Mouse (Mus musculus): ENCODE measurements around the gene Gm9821. TPM values are rescaled to one million over a fixed set of nuclear protein-coding genes. Genes with fewer than 3 reads are reported as not detected.

The Gm9821 gene
- total and polyA plus RNA-seq, 2 experiments from 2014 or later, result 0.11 to 0.14 TPM

DNA sequence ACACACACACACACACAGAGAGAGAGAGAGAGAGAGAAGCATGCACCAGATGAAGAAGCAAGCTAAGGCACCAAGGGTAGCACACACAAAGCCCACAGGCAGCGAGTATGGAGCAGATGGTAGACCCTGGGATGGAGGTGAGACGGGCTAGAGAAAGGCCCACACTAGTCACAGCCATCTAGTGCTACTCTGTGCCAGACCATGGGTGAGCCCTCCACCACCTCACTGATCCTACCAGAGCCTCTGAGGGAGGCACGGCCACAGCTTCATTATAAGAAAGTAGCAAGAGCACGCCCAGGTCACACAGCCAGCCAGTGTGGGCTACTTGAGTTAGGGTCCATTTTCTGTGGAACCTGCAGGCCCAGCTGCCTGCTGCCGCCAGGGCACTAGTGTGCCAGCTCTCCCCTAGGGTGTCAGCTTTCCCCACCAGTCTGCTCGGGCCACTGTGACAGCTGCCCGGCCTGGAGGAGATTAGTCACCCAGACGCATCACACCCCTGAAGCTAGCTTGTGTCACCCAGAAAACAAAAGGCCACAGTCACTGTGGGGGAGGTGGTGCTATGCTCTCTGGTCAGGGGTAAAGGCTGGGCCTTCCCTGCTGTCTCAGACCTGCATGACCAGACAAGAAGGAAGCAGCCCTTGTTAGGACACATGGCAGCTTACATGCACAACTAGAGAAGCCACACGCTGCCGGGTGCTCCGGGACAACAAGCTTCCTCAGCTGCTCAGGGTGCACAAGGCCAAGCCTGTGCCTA lies 2.1 kb downstream of the Gm9821 start:
- no peak for ATAC-seq (ENCODE audit: low FRiP score)
- DNase-seq (ENCODE audit: low spot score), result no peak
- H3K27me3 ChIP-seq (ENCODE audit: insufficient read depth, low read length), result no peaks in the 10 kb centered on the region
- no peaks in the 10 kb centered on the region for H3K9me3 ChIP-seq (ENCODE audit: low read length)
- H3K9ac ChIP-seq (replicated peaks; ENCODE audit: low read length, poor library complexity, severe bottlenecking), result no peak overlapping the region
- no peak overlapping the region for H3K4me2 ChIP-seq (ENCODE audit: low read depth, low read length, poor library complexity, severe bottlenecking)
- 48% methylated on average over 11 of the region's 11 CpGs for WGBS
- H3K27ac ChIP-seq (ENCODE audit: low read depth, low read length), result no peak overlapping the region
- no peak overlapping the region for H3K4me3 ChIP-seq (ENCODE audit: low read depth, low read length)
- 0 out of 2 replicates have a peak, but pooled peaks cover 14% of the 10 kb centered on the region for H3K4me1 ChIP-seq (ENCODE audit: insufficient read depth, low read length)
- no peak for TF ChIP-seq CTCF (IDR thresholded peaks at IDR 0.05)
- H3K36me3 ChIP-seq (ENCODE audit: insufficient read depth, low read length), result no peaks in the 10 kb centered on the region; the same call in 1 of the 2 replicates

DNA sequence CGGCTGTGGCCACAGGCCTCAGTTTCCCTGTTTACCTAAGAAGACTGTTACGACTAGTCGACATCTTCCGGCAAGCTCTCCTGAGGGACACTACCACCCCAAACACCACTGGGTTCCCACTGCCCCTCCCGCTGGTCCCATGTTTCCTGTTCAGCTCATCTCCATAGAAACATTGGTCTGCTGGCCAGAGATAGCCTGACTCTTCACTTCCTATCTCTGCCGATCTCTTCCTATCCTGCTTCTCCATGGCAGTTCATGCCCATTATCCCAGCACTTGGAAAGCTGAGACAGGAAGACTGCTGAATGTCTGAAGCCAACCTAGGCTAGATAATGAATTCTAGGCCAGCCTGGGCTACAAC lies 2.6 kb downstream of the Gm9821 start:
- H3K9ac ChIP-seq (replicated peaks; ENCODE audit: low read length, poor library complexity, severe bottlenecking), result no peak overlapping the region
- WGBS, result 84% methylated on average over 6 of the region's 6 CpGs
- H3K27me3 ChIP-seq (ENCODE audit: insufficient read depth, low read length), result no peaks in the 10 kb centered on the region
- no peaks in the 10 kb centered on the region; the same call in 1 of the 2 replicates for H3K36me3 ChIP-seq (ENCODE audit: insufficient read depth, low read length)
- no peak for ATAC-seq (ENCODE audit: low FRiP score)
- no peak overlapping the region for H3K4me2 ChIP-seq (ENCODE audit: low read depth, low read length, poor library complexity, severe bottlenecking)
- DNase-seq (ENCODE audit: low spot score), result no peak
- H3K9me3 ChIP-seq (ENCODE audit: low read length), result no peaks in the 10 kb centered on the region
- TF ChIP-seq CTCF (IDR thresholded peaks at IDR 0.05), result no peak
- H3K4me3 ChIP-seq (ENCODE audit: low read depth, low read length), result no peak overlapping the region
- 0 out of 2 replicates have a peak, but pooled peaks cover 14% of the 10 kb centered on the region for H3K4me1 ChIP-seq (ENCODE audit: insufficient read depth, low read length)
- no peak overlapping the region for H3K27ac ChIP-seq (ENCODE audit: low read depth, low read length)

DNA sequence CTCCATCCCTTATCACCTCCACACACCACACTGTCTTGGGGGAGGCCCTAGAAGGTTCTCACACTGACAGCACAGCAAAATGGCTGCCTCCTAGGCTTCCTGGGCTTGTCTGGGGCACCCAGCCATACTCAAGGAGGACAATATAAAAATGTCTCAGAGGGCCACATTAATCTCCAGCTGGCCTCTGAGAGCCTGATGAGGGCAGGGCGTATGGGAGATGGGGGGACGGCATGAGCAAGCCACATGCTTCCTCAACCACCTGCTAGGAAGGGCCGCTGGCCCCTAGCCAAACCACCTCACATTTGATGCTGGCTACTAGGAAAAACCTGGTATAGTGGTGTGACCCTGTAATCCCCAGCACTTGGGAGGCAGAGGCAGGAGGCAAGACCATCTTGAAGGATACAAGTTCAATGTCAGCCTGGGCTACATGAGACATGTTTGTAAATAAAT lies 3.3 kb downstream of the Gm9821 start:
- H3K9me3 ChIP-seq (ENCODE audit: low read length), result no peaks in the 10 kb centered on the region
- H3K27ac ChIP-seq (ENCODE audit: low read depth, low read length), result no peak overlapping the region
- no peak overlapping the region for H3K9ac ChIP-seq (replicated peaks; ENCODE audit: low read length, poor library complexity, severe bottlenecking)
- 79% methylated on average over 3 of the region's 3 CpGs for WGBS
- DNase-seq (ENCODE audit: low spot score) (no peak), ATAC-seq (ENCODE audit: low FRiP score) (no peak)
- H3K27me3 ChIP-seq (ENCODE audit: insufficient read depth, low read length), result no peaks in the 10 kb centered on the region
- TF ChIP-seq CTCF (IDR thresholded peaks at IDR 0.05), result no peak
- H3K4me3 ChIP-seq (ENCODE audit: low read depth, low read length), result no peak overlapping the region
- H3K4me1 ChIP-seq (ENCODE audit: insufficient read depth, low read length), result 0 out of 2 replicates have a peak, but pooled peaks cover 14% of the 10 kb centered on the region
- no peaks in the 10 kb centered on the region; the same call in 1 of the 2 replicates for H3K36me3 ChIP-seq (ENCODE audit: insufficient read depth, low read length)
- H3K4me2 ChIP-seq (ENCODE audit: low read depth, low read length, poor library complexity, severe bottlenecking), result no peak overlapping the region

GRCm38 (mm10) chr2:91949411-91950274 lies 4.1 kb downstream of the Gm9821 start:
- Histone ChIP-seq H3K27ac (ENCODE audit: low read depth, low read length) (peak overlapping the region; percentile 43; the same call in 1 of the 2 replicates), H3K4me3 (ENCODE audit: low read depth, low read length) (no peak overlapping the region), H3K36me3 (ENCODE audit: insufficient read depth, low read length) (no peaks in the 10 kb centered on the region; the same call in 1 of the 2 replicates), H3K27me3 (ENCODE audit: insufficient read depth, low read length) (no peaks in the 10 kb centered on the region), H3K4me1 (ENCODE audit: insufficient read depth, low read length) (0 out of 2 replicates have a peak, but pooled peaks cover 14% of the 10 kb centered on the region), H3K9me3 (ENCODE audit: low read length) (no peaks in the 10 kb centered on the region), H3K9ac (replicated peaks; ENCODE audit: low read length, poor library complexity, severe bottlenecking) (0 out of 2 replicates have a peak overlapping the region, but pooled peaks have one; percentile 19), H3K4me2 (ENCODE audit: low read depth, low read length, poor library complexity, severe bottlenecking) (peak overlapping the region; percentile 26)
- WGBS, result 66% methylated on average over 17 of the region's 17 CpGs
- no peak for TF ChIP-seq CTCF (IDR thresholded peaks at IDR 0.05)
- DNase-seq (ENCODE audit: low spot score) (peak; percentile 69), ATAC-seq (ENCODE audit: low FRiP score) (peak; percentile 24)

- peak overlapping the region; percentile 26 for H3K4me2 ChIP-seq (ENCODE audit: low read depth, low read length, poor library complexity, severe bottlenecking)
- no peak for DNase-seq (ENCODE audit: low spot score)
- 26% methylated on average over 15 of the region's 15 CpGs for WGBS
- no peak overlapping the region for H3K4me3 ChIP-seq (ENCODE audit: low read depth, low read length)
- peak; percentile 18; the same call in 1 of the 2 replicates for ATAC-seq (ENCODE audit: low FRiP score)
- H3K9me3 ChIP-seq (ENCODE audit: low read length), result no peaks in the 10 kb centered on the region
- no peak for TF ChIP-seq CTCF (IDR thresholded peaks at IDR 0.05)
- H3K9ac ChIP-seq (replicated peaks; ENCODE audit: low read length, poor library complexity, severe bottlenecking), result 0 out of 2 replicates have a peak overlapping the region, but pooled peaks have one; percentile 19
- H3K27me3 ChIP-seq (ENCODE audit: insufficient read depth, low read length), result no peaks in the 10 kb centered on the region
- H3K36me3 ChIP-seq (ENCODE audit: insufficient read depth, low read length), result no peaks in the 10 kb centered on the region
- 0 out of 2 replicates have a peak, but pooled peaks cover 14% of the 10 kb centered on the region for H3K4me1 ChIP-seq (ENCODE audit: insufficient read depth, low read length)
- H3K27ac ChIP-seq (ENCODE audit: low read depth, low read length), result 0 out of 2 replicates have a peak overlapping the region, but pooled peaks have one; percentile 32
These were observed 5.0 kb downstream of the Gm9821 start for GRCm38 (mm10) chr2:91950275-91951085.

Data from midbrain, postnatal 0 days (tissue).